Mouse (Mus musculus): Measurements from ENCODE around the gene Sp3.

DNA sequence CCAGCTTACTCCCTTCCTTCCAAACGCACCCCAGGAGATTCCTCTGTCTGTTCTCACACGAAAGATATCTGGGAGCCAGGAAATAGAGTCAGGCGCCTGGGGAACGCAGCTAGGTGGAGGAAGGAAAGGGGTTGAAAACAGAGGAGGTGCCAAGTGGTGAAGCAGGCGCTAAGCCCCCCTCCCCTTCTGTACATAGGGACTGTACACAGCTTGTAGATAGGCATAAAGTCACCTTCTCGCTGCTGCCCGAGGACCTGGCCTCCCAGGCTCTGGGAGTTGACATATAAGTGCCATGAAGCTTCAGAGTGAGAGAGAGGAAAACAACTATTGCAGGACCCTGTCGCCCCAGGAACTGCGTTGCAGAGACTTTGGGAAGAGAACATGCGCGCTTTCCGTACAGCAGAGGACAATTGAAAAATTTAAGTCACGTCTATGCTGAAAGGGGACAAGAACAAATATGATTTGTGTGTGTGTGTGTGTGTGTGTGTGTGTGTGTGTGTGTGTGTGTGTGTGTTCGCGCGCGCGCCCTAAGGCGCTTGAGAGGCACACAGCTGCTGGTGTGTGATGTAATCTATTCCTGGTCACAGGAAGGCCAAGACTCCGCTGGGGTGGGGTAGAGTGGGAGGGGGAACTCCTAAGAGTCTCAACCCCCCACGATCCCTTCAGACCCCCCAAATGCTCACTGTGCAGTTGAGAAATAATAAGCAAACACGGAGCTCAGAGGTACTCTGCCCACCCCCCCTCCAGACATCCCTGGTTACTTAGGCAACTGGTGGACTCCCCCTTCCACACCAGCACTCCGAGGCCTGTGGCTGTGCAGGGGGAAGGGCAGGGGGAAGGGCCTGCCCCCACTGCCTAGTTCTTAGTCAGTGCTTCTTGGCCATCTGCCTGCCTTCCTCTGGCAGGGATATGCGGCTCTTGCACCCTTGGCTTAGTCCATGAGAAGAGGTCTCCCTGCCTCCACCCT lies 23.8 kb upstream of the Sp3 start:
- TF ChIP-seq CTCF (IDR thresholded peaks at IDR 0.05) (no peak), EP300 (IDR thresholded peaks at IDR 0.05) (peak; percentile 55; the same call in 1 of the 2 replicates)
